Mouse (Mus musculus) C2C12 (cell line): ENCODE data around the gene C2cd3.

Source experiments
- CTCF ChIP-seq: IDR thresholded peaks from one replicate; pipeline ENCODE4 v1.5.1; 2011; ENCODE audit not compliant: control insufficient read depth, insufficient read depth, insufficient read length
- MAX ChIP-seq: IDR thresholded peaks from one replicate; pipeline ENCODE4 v1.6.1; 2011; ENCODE audit warnings: mild to moderate bottlenecking, control low read depth
- MYOD1 ChIP-seq: IDR thresholded peaks from one replicate; pipeline ENCODE4 v1.6.1; 2011; ENCODE audit warnings: low read depth; ENCODE audit not compliant: control insufficient read depth, insufficient read length

DNA sequence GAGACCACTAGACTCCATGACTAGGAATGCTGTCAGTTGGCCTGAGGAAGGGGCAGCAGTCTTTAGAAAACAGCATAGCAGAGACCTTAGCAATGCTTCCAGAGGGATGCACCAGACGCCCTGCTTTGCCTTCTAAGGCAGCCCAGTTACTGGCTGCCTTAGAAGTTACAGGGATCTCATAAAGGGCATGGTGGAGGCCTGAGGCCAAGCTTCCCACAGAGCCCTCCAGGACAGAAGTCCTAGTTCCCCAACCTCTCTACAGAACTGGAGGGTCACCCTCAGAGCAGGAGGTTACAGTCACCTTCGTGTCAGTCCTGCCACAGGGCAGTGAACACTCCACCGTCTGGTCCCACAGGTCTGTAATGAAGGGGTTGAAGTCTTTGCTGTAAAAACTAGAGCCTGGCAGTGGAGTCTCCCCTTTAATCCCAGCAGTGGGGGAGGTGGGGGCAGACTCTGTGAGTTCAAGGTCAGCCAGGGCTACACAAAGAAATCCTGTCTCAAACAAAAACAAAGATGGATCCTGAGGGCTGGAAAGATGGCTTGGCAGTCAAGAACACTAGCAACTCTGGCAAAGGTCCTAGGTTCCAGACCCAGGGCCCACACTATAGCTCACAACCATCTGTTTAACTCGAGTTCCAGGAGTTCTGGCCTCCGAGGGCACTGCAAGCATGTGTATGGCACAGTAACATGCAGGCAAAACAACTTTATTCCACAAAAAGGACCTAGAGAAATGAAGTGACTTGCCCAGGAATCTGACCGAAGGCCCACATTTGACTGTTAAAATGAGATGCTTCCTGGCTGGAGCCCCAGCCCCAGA is 129.2 kb downstream of the C2cd3 start:
- TF ChIP-seq CTCF (no peak), MYOD1 (no peak), MAX (no peak)
